Mouse (Mus musculus): Measurements from ENCODE around the gene Pum3.

DNA sequence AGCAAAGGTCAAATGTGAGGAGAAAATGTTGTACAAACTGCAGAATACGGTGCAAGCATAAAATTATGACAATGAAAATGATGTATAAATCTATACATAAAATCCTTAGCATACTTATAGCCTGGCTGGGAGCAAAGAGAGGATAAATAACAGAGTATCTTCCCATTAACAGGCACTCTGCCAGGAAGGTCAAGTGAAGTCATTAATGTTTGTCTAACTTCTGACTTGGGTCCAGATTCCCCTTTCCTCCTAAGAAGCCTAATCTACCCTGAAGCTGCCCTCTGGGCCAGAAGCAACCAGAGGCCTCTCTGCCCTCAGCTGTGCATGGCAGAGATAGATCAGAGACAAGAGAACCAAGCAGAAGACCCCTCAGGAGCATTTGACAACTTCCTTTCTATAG is 83.1 kb downstream of the Pum3 start:
- TF ChIP-seq CTCF (IDR thresholded peaks at IDR 0.05; ENCODE audit: low read depth), result no peak
- no peak for TF ChIP-seq EP300 (optimal IDR thresholded peaks at IDR 0.05)

All from stomach, postnatal 0 days (tissue).